Mouse (Mus musculus) brown adipose tissue, adult 24 weeks (tissue): ENCODE data around the gene Cep68. TPM values are rescaled to one million over a fixed set of nuclear protein-coding genes. Genes with fewer than 3 reads are reported as not detected.

ENCODE experiments used
- H3K27ac ChIP-seq: fragments of 200-500 bp; replicated peaks from 2 replicates; pipeline ENCODE4 v1.5.1; 2012; ENCODE audit warnings: low read depth, mild to moderate bottlenecking, low read length
- H3K4me1 ChIP-seq: fragments of 200-500 bp; 2 replicates; pipeline ENCODE4 v1.6.1; 2012; ENCODE audit warnings: low read length, mixed read lengths; ENCODE audit not compliant: control insufficient read depth, insufficient read depth, insufficient read length
- H3K4me3 ChIP-seq: fragments of 200-500 bp; 2 replicates; pipeline ENCODE4 v1.5.1; 2012; ENCODE audit warnings: low read depth, mild to moderate bottlenecking, low read length, moderate library complexity; ENCODE audit not compliant: insufficient read depth
- polyA plus RNA-seq: library from polyadenylated mRNA; stranded (reverse); fragments of >200 nt; gene quantifications from 2 replicates; pipeline ENCODE4 v1.2.4, GENCODE M21; 2012; ENCODE audit not compliant: missing spikeins, insufficient read depth, insufficient read length

Cep68 gene
- polyA plus RNA-seq, 1 experiment = 12.9 TPM

GRCm38 (mm10) chr11:20247146-20247855, 1.9 kb downstream of the Cep68 start:
- no peak overlapping the region for H3K4me3 ChIP-seq
- no peak overlapping the region for H3K27ac ChIP-seq
- H3K4me1 ChIP-seq = peaks cover 19% of the 10 kb centered on the region

GRCm38 (mm10) chr11:20246616-20247015, 2.6 kb downstream of the Cep68 start:
- Histone ChIP-seq H3K4me1 (peaks cover 24% of the 10 kb centered on the region), H3K4me3 (no peak overlapping the region), H3K27ac (no peak overlapping the region)

GRCm38 (mm10) chr11:20245316-20245715, 3.9 kb downstream of the Cep68 start:
- peaks cover 26% of the 10 kb centered on the region for H3K4me1 ChIP-seq
- H3K27ac ChIP-seq = no peak overlapping the region

GRCm38 (mm10) chr11:20244336-20245290, 4.6 kb downstream of the Cep68 start:
- Histone ChIP-seq H3K4me1 (peaks cover 33% of the 10 kb centered on the region), H3K27ac (no peak overlapping the region), H3K4me3 (no peak overlapping the region)

More at GRCm38 (mm10) chr11:20245316-20245715, 3.9 kb downstream of the Cep68 start:
- no peak overlapping the region for H3K4me3 ChIP-seq

- peaks cover 36% of the 10 kb centered on the region for H3K4me1 ChIP-seq
- no peak overlapping the region for H3K27ac ChIP-seq
- H3K4me3 ChIP-seq = no peak overlapping the region
Observed at GRCm38 (mm10) chr11:20243214-20243913, 5.9 kb downstream of the Cep68 start.

GRCm38 (mm10) chr11:20242366-20243056, 6.7 kb downstream of the Cep68 start:
- peaks cover 36% of the 10 kb centered on the region for H3K4me1 ChIP-seq

GRCm38 (mm10) chr11:20241311-20241710, 7.9 kb downstream of the Cep68 start:
- H3K4me1 ChIP-seq = peaks cover 27% of the 10 kb centered on the region
- H3K4me3 ChIP-seq = no peak overlapping the region
- peak overlapping the region; percentile 41; the same call in 1 of the 2 replicates for H3K27ac ChIP-seq

More at GRCm38 (mm10) chr11:20242366-20243056, 6.7 kb downstream of the Cep68 start:
- Histone ChIP-seq H3K4me3 (no peak overlapping the region), H3K27ac (no peak overlapping the region)

- H3K4me3 ChIP-seq = no peak overlapping the region
- peak overlapping the region; percentile 61 for H3K27ac ChIP-seq
- peaks cover 24% of the 10 kb centered on the region for H3K4me1 ChIP-seq
Observed at GRCm38 (mm10) chr11:20240331-20240730, 8.9 kb downstream of the Cep68 start.

GRCm38 (mm10) chr11:20239279-20239861, 9.9 kb downstream of the Cep68 start:
- Histone ChIP-seq H3K4me1 (peaks cover 23% of the 10 kb centered on the region), H3K27ac (peak overlapping the region; percentile 61; the same call in 1 of the 2 replicates), H3K4me3 (no peak overlapping the region)

- no peak overlapping the region for H3K27ac ChIP-seq
- H3K4me1 ChIP-seq = peaks cover 21% of the 10 kb centered on the region
- H3K4me3 ChIP-seq = no peak overlapping the region
Observed at GRCm38 (mm10) chr11:20237976-20238375, 11.3 kb downstream of the Cep68 start.

- Histone ChIP-seq H3K4me3 (no peak overlapping the region), H3K4me1 (peaks cover 20% of the 10 kb centered on the region), H3K27ac (0 out of 2 replicates have a peak overlapping the region, but pooled peaks have one; percentile 26)
Observed at GRCm38 (mm10) chr11:20237018-20237417, 12.2 kb downstream of the Cep68 start.

- peaks cover 18% of the 10 kb centered on the region for H3K4me1 ChIP-seq
- no peak overlapping the region for H3K4me3 ChIP-seq
- no peak overlapping the region for H3K27ac ChIP-seq
Observed at GRCm38 (mm10) chr11:20234233-20234632, 15.0 kb downstream of the Cep68 start.

GRCm38 (mm10) chr11:20232016-20232755, 17.0 kb downstream of the Cep68 start:
- peaks cover 24% of the 10 kb centered on the region for H3K4me1 ChIP-seq
- H3K27ac ChIP-seq = peak overlapping the region; percentile 94
- no peak overlapping the region for H3K4me3 ChIP-seq
